Mouse (Mus musculus) heart, embryonic 13.5 days (tissue): Measurements from ENCODE around the gene Thap4. TPM values are rescaled to one million over a fixed set of nuclear protein-coding genes. Genes with fewer than 3 reads are reported as not detected.
A peak's percentile ranks its signal among the peaks of the same experiment; 100 is the strongest.
"Not testable (repeated sequence)": the region's sequence is repeated elsewhere in the genome, so short reads cannot be mapped to it uniquely, and the experiment has no call there.

Experiments used
- ATAC-seq: fragments of 200-750 bp; cut with Nextera tagmentation; 2 replicates; pipeline ENCODE4 v1.8.0; 2017; ENCODE audit warnings: moderate TSS enrichment; ENCODE audit not compliant: insufficient number of reproducible peaks, low FRiP score, low TSS enrichment; ENCODE audit errors: extremely low read depth
- H3K27ac ChIP-seq: fragments of 300-500 bp; sonication (generic); replicated peaks from 2 replicates; pipeline ENCODE4 v1.5.1; 2015; ENCODE audit warnings: moderate library complexity, mild to moderate bottlenecking, inconsistent platforms
- H3K27me3 ChIP-seq: fragments of 300-500 bp; sonication (generic); replicated peaks from 2 replicates; pipeline ENCODE4 v1.6.1; 2015; ENCODE audit warnings: mild to moderate bottlenecking, inconsistent platforms
- H3K36me3 ChIP-seq: fragments of 300-500 bp; sonication (generic); 2 replicates; pipeline ENCODE4 v1.6.1; 2015; ENCODE audit warnings: mild to moderate bottlenecking, inconsistent platforms
- H3K4me1 ChIP-seq: fragments of 300-500 bp; sonication (generic); 2 replicates; pipeline ENCODE4 v1.6.1; 2015; ENCODE audit warnings: inconsistent platforms
- H3K4me2 ChIP-seq: fragments of 300-500 bp; sonication (generic); 2 replicates; pipeline ENCODE4 v1.6.1; 2015; ENCODE audit warnings: inconsistent platforms, mild to moderate bottlenecking, moderate library complexity
- H3K4me3 ChIP-seq: fragments of 300-500 bp; sonication (generic); 2 replicates; pipeline ENCODE4 v1.5.1; 2015; ENCODE audit warnings: moderate library complexity, mild to moderate bottlenecking, inconsistent platforms
- H3K9ac ChIP-seq: fragments of 300-500 bp; sonication (generic); 2 replicates; pipeline ENCODE4 v1.6.1; 2015; ENCODE audit warnings: inconsistent platforms, mild to moderate bottlenecking, moderate library complexity
- H3K9me3 ChIP-seq: fragments of 300-500 bp; sonication (generic); 2 replicates; pipeline ENCODE4 v1.6.1; 2016; ENCODE audit warnings: inconsistent platforms
- WGBS: fragments of 180-500 bp; shearing (Covaris S2); methylation state at CpG from one replicate; pipeline ENCODE4 v1.1.7; 2015; ENCODE audit warnings: mixed read lengths; 5-methylcytosine and 5-hydroxymethylcytosine counted together
- polyA plus RNA-seq: library from polyadenylated mRNA; unstranded; fragments of >200 nt; fragmentation: Nextera tagmentation; extraction: Ambion mirVana; gene quantifications from 2 replicates; pipeline ENCODE4 v1.2.1, GENCODE M21; 2015

The Thap4 gene
- polyA plus RNA-seq, 1 experiment from 2014 or later: 50.8 TPM

GRCm38 (mm10) chr1:93667760-93668400 is 86.8 kb downstream of the Thap4 start:
- WGBS: 14% methylated on average over 13 of the region's 13 CpGs

GRCm38 (mm10) chr1:93658559-93658958 is 96.1 kb downstream of the Thap4 start, which contains the start of gene Stk25:
TSS of gene Stk25 (minus strand) at chr1:93658659.
- not testable (repeated sequence) for H3K27ac ChIP-seq, H3K4me2 ChIP-seq

More at GRCm38 (mm10) chr1:93667760-93668400, 86.8 kb downstream of the Thap4 start:
- Histone ChIP-seq H3K4me1 (peaks cover 23% of the 10 kb centered on the region), H3K27me3 (no peaks in the 10 kb centered on the region), H3K36me3 (no peaks in the 10 kb centered on the region), H3K4me2 (peak overlapping the region; percentile 83), H3K4me3 (no peak overlapping the region), H3K9ac (0 out of 2 replicates have a peak overlapping the region, but pooled peaks have one; percentile 10), H3K9me3 (no peaks in the 10 kb centered on the region), H3K27ac (peak overlapping the region; percentile 84)
- ATAC-seq: peak; percentile 62

GRCm38 (mm10) chr1:93657025-93657360 is 97.7 kb downstream of the Thap4 start:
- Histone ChIP-seq H3K4me1 (0 out of 2 replicates have a peak, but pooled peaks cover 3% of the 10 kb centered on the region), H3K36me3 (no peaks in the 10 kb centered on the region), H3K9ac (no peak overlapping the region), H3K9me3 (peaks cover 6% of the 10 kb centered on the region; the same call in 1 of the 2 replicates), H3K4me3 (no peak overlapping the region), H3K27ac (no peak overlapping the region), H3K27me3 (no peaks in the 10 kb centered on the region), H3K4me2 (no peak overlapping the region)
- WGBS: 79% methylated on average over 5 of the region's 5 CpGs
- no peak for ATAC-seq

More at GRCm38 (mm10) chr1:93658559-93658958, 96.1 kb downstream of the Thap4 start, which contains the start of gene Stk25:
- H3K9me3 ChIP-seq, H3K9ac ChIP-seq, H3K4me1 ChIP-seq, H3K4me3 ChIP-seq, H3K36me3 ChIP-seq, H3K27me3 ChIP-seq, ATAC-seq: not testable (repeated sequence)

- no peak for ATAC-seq
- no peak overlapping the region for H3K9ac ChIP-seq
- H3K36me3 ChIP-seq: no peaks in the 10 kb centered on the region
- H3K4me3 ChIP-seq: no peak overlapping the region
- no peak overlapping the region for H3K27ac ChIP-seq
- H3K9me3 ChIP-seq: peaks cover 7% of the 10 kb centered on the region; the same call in 1 of the 2 replicates
- no peak overlapping the region for H3K4me2 ChIP-seq
- 0 out of 2 replicates have a peak, but pooled peaks cover 3% of the 10 kb centered on the region for H3K4me1 ChIP-seq
- WGBS: 68% methylated on average over 7 of the region's 7 CpGs
- no peaks in the 10 kb centered on the region for H3K27me3 ChIP-seq
Observed at GRCm38 (mm10) chr1:93656325-93657024, 98.2 kb downstream of the Thap4 start.

GRCm38 (mm10) chr1:93654798-93655197 is 99.9 kb downstream of the Thap4 start:
- peaks cover 3% of the 10 kb centered on the region; the same call in 1 of the 2 replicates for H3K9me3 ChIP-seq
- 0 out of 2 replicates have a peak, but pooled peaks cover 3% of the 10 kb centered on the region for H3K4me1 ChIP-seq
- H3K27me3 ChIP-seq: no peaks in the 10 kb centered on the region
- no peak overlapping the region for H3K4me2 ChIP-seq
- no peak overlapping the region for H3K27ac ChIP-seq
- no peak for ATAC-seq
- no peak overlapping the region for H3K9ac ChIP-seq
- H3K36me3 ChIP-seq: no peaks in the 10 kb centered on the region
- WGBS: 57% methylated on average over 2 of the region's 2 CpGs
- H3K4me3 ChIP-seq: no peak overlapping the region

GRCm38 (mm10) chr1:93654275-93654674 is 100.4 kb downstream of the Thap4 start:
- Histone ChIP-seq H3K36me3 (no peaks in the 10 kb centered on the region), H3K9ac (no peak overlapping the region), H3K4me3 (no peak overlapping the region), H3K27ac (no peak overlapping the region), H3K4me2 (no peak overlapping the region), H3K4me1 (0 out of 2 replicates have a peak, but pooled peaks cover 3% of the 10 kb centered on the region), H3K27me3 (no peaks in the 10 kb centered on the region), H3K9me3 (peaks cover 3% of the 10 kb centered on the region; the same call in 1 of the 2 replicates)
- WGBS: 27% methylated on average over 2 of the region's 2 CpGs
- ATAC-seq: no peak

Other genes with a start within 250 kb of the Thap4 start
- gene Farp2, start 242.8 kb downstream of the Thap4 start, polyA plus RNA-seq: 3.3 and 3.7 TPM in 2 replicates
- 132 and 138 TPM in 2 replicates for gene Stk25, start 96.2 kb downstream of the Thap4 start, polyA plus RNA-seq
- 40.2 and 51.6 TPM in 2 replicates for gene Bok, start 69.2 kb downstream of the Thap4 start, polyA plus RNA-seq
- 51.0 and 58.6 TPM in 2 replicates for gene Atg4b, start 3.4 kb downstream of the Thap4 start, polyA plus RNA-seq
- gene Dtymk, start 47.1 kb upstream of the Thap4 start, polyA plus RNA-seq: 154 and 178 TPM in 2 replicates
- gene Ing5, start 49.1 kb upstream of the Thap4 start, polyA plus RNA-seq: 12.2 and 12.5 TPM in 2 replicates
- gene D2hgdh, start 70.0 kb upstream of the Thap4 start, polyA plus RNA-seq: 12.5 and 13.0 TPM in 2 replicates
- gene Gal3st2, start 106.4 kb upstream of the Thap4 start, polyA plus RNA-seq: 0.15 TPM in 1 of 2 replicates, not detected in the other
- not detected in 2 replicates for gene Gal3st2b, start 163.4 kb upstream of the Thap4 start, polyA plus RNA-seq
- not detected in 2 replicates for gene Gal3st2c, start 235.6 kb upstream of the Thap4 start, polyA plus RNA-seq